Mouse (Mus musculus) C2C12 (cell line): ENCODE data around the gene Med12l.

ENCODE experiments used
- CEBPB ChIP-seq: IDR thresholded peaks from one replicate; pipeline ENCODE4 v1.6.1; 2011; ENCODE audit warnings: low read depth, mild to moderate bottlenecking, control low read depth, moderate library complexity
- CTCF ChIP-seq: IDR thresholded peaks from one replicate; pipeline ENCODE4 v1.5.1; 2011; ENCODE audit not compliant: control insufficient read depth, insufficient read depth, insufficient read length
- MAX ChIP-seq: IDR thresholded peaks from one replicate; pipeline ENCODE4 v1.6.1; 2011; ENCODE audit warnings: mild to moderate bottlenecking, control low read depth
- USF1 ChIP-seq: IDR thresholded peaks from one replicate; pipeline ENCODE4 v1.6.1; 2011; ENCODE audit warnings: low read depth, mild to moderate bottlenecking, control low read depth, moderate library complexity

DNA sequence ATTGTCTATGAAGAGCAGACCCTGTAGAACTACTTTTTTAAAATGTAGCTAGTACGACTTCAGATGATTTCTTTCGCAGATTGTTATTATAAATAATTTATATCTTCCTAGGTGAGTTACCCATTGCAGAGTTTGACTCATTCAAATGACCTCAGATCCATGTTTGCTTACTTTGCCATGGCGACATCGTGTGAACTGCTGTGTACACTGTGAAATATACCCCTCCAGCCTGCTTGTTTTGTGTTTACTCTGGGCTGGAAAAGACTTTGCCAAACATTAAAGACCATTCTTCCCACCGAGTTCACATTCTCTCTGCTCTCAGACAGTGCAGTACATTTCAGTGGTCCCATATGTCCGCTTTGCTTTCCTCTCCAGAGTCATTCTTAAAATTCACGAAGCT is 310.5 kb downstream of the Med12l start:
- TF ChIP-seq CTCF (no peak), MAX (no peak), USF1 (no peak), CEBPB (no peak)
